Mouse (Mus musculus) megakaryocyte, embryonic 14.5 days (primary cell): ENCODE data around the gene Etv6.

Experiments
- FLI1 ChIP-seq: IDR thresholded peaks from 2 replicates; pipeline ENCODE4 v1.6.1; 2012; ENCODE audit warnings: low read length, inconsistent platforms, mixed read lengths
- GATA1 ChIP-seq: IDR thresholded peaks from 3 replicates; pipeline ENCODE4 v1.6.1; 2012; ENCODE audit warnings: mixed read lengths, low read length, inconsistent platforms, borderline replicate concordance

GRCm38 (mm10) chr6:134039351-134039750 is 3.9 kb downstream of the Etv6 start:
- no peak for TF ChIP-seq GATA1
- no peak for TF ChIP-seq FLI1
